In the genomic region with DNA sequence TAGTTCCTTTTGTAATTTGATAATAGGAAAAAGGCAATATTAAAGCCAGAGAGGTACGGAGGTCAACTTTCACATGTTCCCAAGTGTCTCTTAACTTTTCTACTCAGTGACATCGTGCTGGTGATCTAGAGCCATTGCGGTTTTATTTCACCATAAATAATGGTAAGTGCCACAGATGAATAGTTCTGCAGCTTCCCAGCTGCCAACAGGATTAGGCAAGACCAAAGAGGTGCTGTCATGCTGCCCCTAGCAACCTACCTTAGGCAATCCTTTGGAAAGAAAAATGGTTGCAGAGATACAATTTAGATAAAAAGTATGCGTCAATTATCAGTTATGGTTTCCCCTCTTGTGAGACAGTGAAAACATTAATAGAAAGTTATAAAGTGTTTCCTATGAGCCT, we compare ENCODE assay signal across 16 mouse cellular contexts. TPM values are rescaled to one million over a fixed set of nuclear protein-coding genes. Genes with fewer than 3 reads are reported as not detected.
"Had no signal": no experiment of that assay in that cellular context is flagged by ENCODE, and none has a peak within 500 bp of the region (broad histone marks: within the 10 kb centered on the region; RNA-seq: fewer than 3 reads in every experiment).

No protein-coding gene starts in this region.

- H3K36me3 ChIP-seq: limb, embryonic 12.5 days; neural tube, embryonic 12.5 days; stomach, embryonic 15.5 days had no signal

- H3K4me2 ChIP-seq: limb, embryonic 12.5 days; neural tube, embryonic 12.5 days; stomach, embryonic 15.5 days had no signal

- H3K4me1 ChIP-seq: limb, embryonic 12.5 days; neural tube, embryonic 12.5 days; stomach, embryonic 15.5 days had no signal

- H3K9me3 ChIP-seq: limb, embryonic 12.5 days; neural tube, embryonic 12.5 days; stomach, embryonic 15.5 days had no signal

- DNase-seq: kidney, postnatal 25 days; liver; lung, adult 2 months; lung, postnatal 36 days; midbrain, embryonic 14.5 days; retina, postnatal 1 day; right cerebral cortex, postnatal 14 days; thymus, adult 2 months; thymus, postnatal 25 days had no signal

- ATAC-seq: lung, postnatal 0 days had no signal

- H3K9ac ChIP-seq: limb, embryonic 12.5 days; liver, embryonic 14.5 days; neural tube, embryonic 12.5 days; stomach, embryonic 15.5 days had no signal

- H3K4me3 ChIP-seq: limb, embryonic 12.5 days; neural tube, embryonic 12.5 days; stomach, embryonic 15.5 days had no signal

- H3K27ac ChIP-seq: limb, embryonic 12.5 days; liver, embryonic 14.5 days; neural tube, embryonic 12.5 days; stomach, embryonic 15.5 days had no signal

- H3K27me3 ChIP-seq: limb, embryonic 12.5 days; neural tube, embryonic 12.5 days; stomach, embryonic 15.5 days had no signal

RNA-seq across cellular contexts. Expression of gene Il1r2, which starts 54.6 kb away (rescaled TPM):
- total RNA-seq: left cerebral cortex, postnatal 36 days had no signal
- polyA plus RNA-seq: testis, adult 2 months had no signal
